Mouse (Mus musculus): ENCODE measurements around the gene Gjd3.
"Not testable (repeated sequence)": the region's sequence is repeated elsewhere in the genome, so short reads cannot be mapped to it uniquely, and the experiment has no call there.

Gene Gjd3

DNA sequence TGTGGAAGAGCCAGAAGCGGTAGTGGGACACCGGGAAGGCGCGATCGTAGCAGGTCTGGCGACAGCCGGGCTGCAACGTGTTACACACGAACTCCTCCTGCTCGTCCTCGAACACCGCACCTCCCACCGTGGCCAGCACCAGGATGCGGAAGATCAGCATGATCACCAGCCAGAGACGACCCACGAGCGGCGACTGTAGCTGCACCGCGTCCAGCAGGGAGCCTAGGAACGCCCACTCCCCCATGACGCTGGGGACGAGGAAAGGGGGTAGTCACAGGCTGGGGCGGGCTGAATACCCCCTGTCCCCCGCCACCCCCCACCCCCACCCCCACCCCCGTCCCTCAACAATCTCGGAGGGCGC lies at the start of gene Gjd3:
Gjd3 (minus strand) TSS at position 244 of the 361 bp plus-strand sequence.
- no peak for DNase-seq

DNA sequence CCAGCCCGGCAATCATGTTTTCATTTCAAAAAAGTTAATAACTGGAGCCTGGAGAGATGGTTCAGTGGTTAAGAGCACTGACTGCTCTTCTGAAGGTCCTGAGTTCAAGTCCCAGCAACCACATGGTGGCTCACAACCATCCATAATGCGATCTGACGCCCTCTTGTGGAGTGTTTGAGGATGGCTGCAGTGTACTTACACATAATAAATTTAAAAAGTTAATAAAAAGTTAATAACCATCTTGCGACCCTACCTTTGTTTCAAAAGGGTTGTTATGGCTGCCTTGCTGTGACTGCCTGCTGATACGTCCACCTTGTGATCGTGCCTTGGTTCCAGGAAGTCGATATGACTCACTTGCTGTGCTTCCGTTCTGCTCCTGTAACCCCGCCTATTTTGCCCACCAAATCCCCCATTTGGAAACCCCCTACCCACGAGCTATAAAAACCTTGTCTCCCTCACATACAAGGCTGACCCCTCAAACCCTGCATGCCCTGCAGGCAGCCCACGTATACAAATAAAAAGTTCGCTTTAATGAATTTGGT lies 44.2 kb upstream of the Gjd3 start:
- DNase-seq = no peak

DNA sequence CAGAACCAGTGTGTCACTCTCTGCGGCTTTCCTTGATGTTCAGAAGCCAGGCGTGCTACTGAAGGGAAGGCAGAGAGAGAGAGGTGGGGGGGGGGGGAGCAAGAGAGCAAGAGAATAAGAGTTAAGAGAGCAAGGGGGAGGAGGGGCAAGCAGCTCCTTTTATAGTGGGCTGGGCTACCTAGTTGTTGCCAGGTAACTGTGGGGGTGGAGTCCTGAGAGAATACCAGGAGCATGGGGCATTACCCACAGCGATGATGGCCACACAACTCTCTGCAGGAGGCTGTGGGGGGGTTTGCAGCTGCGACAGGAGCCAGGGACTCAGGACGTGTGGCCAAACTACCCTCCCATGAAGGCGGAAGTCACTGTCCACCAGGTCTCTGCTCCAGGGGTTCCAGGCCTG lies 43.1 kb upstream of the Gjd3 start:
- DNase-seq = no peak

DNA sequence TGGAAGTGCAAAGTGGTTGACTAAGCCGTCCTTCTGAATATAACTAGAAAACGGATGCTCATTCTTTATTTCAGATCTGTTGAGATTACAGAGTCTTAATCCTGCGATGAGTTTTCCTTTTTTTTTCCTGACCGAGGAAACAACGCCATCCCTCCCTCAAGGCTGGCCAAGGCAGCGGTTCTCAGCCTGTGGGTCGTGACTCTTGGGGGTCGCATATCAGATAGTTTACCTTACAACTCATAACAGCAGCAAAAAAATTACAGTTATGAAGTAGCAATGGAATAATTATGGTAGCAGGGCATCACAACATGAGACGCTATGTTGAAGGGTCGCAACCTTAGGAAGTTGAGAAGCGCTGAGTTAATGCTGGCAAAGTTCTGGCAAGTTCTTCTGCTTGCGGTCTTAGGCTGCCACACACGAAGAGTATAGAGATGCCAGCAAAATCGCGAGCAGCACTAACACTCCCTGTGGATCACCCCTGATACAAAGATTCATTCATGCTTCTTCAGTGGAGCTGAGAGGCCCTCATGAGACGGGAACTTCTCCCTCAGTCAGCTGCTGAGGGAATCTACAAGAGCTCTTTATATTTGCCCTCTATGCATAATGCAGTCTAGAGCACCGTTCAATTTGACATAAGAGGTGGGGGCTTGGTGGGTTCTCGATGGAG lies 41.8 kb upstream of the Gjd3 start:
- DNase-seq = no peak

DNA sequence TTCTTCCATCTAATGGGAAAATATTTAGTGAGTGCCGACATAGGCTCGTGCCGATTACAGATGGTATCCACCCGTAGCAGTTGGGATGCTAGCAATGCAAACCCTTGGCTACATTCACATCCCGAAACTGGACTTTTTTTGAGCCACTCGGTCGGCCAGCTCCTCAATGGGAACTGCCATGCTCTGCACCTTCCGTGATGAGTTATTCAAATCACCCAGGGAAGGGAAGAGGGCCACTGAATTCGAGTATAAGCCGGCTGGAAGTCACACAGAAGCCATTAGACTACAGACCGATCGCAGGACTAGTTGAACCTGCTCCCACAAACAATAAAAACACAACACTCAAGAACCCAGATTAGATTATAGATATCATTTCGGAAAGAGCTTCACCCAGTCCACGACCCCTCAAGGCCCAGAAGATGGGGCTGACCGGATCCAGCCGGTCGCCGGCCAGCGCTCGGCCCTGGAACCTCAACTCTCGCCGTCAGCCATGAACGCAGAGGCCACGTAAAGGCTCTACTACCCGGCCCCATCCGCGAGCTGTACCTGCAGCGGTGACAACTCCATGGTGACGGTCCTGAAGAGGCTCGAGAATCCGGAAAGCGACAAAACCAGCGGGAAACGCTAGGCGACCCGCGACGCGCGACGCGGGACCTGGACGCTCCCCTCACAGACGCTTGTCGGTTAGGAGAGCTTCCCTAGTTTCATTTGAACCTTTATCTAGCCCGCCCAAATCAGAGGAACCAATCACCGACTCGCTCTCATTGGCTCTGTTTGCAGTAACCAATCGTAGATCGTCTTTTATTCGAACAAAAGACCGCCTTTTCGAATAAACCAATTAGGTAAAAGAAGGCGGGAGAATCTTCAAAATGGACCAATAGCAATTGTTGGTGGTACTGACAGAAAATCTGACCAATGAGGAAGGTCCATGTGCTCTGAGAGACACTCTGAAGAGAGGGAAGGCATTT lies 41.0 kb upstream of the Gjd3 start, which contains the start of gene Top2a:
Top2a (minus strand) TSS at position 690 of the 968 bp plus-strand sequence.
- DNase-seq = peak; percentile 78

DNA sequence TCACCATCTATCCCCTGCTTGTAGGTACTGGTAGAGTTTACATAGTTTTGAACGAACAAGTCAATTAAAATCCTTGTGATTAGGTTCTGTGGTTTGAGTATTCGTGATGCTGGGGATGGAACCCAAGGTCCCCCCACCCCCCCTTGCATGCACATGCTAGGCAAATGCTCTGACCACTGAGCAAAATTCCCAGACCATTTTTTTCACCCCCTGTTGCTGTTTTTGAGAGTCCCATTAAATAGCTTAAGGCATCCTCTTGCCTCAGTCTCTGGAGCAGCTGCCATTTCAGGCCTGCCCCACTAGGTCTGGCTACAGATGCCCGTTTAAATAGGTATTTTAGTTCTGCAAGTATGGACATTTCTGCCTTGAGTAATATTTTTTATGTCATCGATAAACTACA lies 40.3 kb upstream of the Gjd3 start:
- no peak for DNase-seq

DNA sequence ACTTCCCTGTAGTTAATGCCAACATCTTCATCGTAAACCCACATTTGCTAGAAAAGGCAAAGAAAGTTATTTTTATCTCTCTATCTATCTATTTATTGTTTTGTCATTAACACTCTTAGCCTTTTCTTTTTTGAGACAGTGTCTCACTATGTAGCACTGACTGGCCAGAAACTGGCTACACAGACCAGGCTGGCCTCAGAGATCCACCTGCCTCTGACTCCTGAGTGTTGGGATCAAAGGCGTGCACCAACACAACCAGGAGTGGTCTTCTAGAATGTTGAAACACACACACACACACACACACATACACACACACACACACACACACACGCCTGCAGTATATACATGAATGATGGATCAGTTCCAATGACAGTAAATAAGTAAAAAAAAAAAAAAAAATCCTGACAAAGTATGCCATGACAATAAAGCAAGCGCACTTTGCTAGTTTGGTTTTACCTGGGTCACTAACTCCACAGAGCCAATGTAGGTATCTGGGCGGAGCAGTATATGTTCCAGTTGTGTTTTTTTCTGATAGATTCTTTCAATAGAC lies 39.6 kb upstream of the Gjd3 start:
- DNase-seq = no peak

DNA sequence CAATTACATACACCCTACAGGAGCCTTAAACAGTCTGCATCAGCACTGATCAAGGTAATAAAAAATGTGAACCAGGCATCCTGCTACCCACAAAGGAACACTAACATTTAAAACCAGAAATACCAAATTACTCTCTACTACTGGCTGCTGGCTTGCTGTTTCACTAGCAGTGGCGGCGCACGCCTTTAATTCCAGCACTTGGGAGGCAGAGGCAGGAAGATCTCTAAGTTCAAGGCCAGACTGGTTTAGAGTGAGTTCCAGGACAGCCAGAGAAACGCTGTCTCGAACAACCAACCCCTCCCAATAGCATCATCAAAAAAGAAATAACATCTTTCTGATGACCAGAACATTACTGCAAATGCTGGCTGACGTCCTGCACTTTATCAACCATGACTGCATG lies 37.0 kb upstream of the Gjd3 start:
- no peak for DNase-seq

DNA sequence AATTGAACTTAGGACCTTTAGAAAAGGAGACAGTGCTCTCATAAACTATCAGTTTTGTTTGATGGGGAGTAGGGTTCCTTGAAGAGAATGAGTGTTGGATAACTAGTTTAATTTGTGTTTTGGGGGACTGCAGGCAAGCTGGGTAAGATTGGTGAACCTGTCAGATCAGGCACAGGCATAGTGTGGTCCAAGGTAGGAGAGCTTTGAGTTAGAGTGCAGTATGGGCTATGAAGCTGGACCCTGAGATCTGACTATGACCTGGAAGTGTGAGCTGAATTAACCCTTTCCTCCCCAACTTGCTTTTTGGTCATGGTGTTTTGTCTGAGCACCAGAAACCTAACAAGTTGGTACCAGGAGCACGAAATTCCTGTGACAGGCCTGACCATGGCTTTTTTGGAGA lies 31.0 kb upstream of the Gjd3 start:
- no peak for DNase-seq

DNA sequence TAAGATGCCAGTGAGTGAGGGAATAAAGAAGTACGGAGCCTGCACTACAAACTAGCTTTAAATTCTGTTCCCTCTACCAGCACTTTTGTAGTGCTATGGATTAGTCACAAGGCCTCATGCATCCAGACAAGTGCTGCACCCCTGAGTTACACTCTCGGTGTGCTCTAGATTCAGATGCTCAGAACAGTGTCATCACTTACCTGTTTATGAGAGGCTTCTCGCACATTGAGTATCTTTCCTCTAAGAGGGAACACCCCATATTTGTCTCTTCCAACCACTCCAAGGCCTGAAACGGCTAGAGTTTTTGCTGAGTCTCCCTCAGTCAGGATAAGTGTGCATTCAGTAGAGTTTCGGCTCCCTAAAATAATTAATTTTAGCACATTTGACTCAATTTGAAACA lies 27.9 kb upstream of the Gjd3 start:
- no peak for DNase-seq

DNA sequence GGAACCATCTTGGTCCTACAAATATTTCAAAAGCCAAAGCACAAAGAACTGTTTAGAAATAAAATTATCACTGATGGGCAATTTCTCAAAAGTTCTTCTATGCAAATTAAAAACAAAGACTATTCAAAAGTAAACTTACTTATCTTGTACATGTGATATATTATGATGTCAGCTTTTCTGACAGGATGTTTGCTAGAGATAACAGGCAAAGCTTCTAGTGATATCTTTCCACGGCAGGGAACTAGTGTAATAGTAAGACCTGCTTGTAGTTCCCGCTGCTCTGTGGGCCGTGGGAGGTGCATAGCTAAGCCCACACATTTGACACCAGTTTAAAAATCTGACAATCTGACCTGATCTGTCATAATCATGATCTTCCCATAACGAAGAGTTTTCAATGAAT lies 27.3 kb upstream of the Gjd3 start:
- DNase-seq = no peak

DNA sequence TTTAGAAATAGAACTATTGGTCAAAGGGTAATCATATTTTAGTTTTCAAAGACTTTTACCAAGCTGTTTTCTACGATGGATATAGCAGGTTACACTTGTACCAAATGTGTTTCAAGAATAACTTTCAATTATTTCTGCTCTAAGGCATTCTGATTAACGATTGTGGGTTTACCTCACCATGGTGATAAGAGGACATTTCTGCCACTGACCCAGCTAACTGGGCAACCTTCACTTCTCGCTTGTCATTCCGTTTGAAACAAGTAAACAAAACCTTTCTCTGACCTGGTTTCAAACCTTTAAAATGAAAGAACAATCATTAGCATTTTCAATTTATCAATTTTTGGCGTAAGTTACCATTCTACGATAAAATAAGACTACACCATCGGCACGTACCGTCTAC lies 24.0 kb upstream of the Gjd3 start:
- no peak for DNase-seq

DNA sequence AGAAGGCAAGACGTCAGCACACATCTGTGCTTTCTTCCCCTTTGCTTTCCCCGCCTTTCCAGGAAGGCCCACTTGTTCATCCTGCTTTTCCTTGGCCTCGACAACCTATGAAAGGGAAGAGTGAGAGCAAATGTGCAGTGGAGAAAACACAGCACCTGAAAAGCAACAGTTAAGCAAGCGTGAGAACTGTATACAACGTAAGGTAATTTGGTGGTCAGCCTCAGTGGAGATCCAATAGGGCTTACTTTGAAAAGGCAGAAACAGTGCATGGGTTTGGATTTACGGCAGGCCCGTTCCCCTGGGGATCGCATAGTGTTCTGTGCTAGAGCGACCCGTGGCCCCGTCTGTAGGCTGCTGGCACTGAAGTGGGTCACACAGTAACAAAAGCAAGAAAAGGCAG lies 16.4 kb upstream of the Gjd3 start:
- DNase-seq = no peak

DNA sequence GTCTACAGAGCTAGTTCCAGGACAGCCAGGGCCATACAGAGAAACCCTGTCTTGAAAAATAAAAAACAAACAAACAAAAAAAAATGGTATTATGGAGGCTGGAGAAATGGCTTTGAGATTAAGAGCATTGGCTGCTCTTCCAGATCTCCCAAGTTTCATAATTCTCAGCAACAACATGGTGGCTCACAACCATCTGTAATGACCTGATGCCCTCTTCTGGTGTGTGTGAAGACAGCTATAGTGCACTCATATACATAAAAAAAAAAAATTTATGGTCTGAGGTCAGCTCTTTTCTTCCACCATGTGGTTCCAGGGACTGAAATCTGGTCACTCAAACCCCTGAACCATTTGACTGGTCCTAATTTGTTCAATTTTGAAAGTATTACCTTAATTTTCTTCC lies 16.0 kb upstream of the Gjd3 start:
- no peak for DNase-seq

DNA sequence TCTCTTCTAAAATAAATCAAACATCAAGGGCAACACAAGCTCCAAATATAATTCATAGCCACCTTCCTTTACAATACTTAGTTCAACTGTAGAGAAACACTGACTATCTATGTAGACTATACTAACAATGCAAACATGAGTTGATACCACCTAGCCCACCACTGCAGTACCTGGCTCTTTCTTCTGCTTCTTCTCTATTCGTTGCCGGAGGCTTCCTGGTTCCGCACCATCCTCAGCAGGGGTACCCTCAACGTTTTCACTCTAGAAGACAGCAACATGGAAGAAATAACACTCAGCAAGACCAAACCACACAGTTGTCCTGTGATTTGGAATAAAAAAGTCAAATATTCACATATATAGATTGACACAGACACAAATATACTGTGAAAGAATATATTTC lies 14.8 kb upstream of the Gjd3 start:
- no peak for DNase-seq

DNA sequence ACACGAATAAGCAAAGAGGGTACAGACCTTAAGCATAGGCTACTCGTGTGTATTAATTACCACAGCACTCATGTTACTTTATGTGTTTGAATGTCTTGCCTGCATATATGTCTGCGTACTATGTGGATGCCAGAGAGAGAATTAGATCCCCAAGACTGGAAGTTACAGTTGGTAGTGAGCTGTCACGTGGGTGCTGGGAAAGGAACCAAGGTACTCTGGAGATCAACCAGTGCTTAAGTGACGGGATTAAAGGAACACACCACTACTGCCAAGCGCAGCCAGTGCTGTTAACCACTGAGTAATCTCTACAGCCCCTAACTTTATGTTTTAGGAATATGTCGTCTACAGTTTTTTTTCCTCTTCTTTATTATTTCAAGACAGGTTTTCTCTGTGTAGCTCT lies 13.2 kb upstream of the Gjd3 start:
- no peak for DNase-seq

DNA sequence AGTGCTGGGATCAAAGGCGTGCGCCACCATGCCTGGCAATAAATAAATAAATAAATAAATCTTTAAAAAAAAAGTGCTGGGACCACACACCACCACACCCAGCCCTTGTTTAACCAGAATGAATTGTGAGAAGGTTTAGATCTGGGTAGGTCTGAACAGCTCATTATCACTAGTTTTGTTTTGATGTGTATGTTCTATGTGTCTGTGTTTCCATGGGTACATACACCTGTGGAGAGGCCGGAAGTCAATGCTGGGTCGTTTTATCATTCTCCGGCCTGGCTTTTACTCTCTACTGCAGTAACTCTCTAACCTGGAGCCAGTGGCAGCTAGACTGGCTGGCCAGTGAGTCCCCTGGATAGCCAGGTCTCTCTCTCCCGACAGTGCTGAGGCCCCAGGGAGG lies 8.1 kb upstream of the Gjd3 start:
- DNase-seq = no peak

DNA sequence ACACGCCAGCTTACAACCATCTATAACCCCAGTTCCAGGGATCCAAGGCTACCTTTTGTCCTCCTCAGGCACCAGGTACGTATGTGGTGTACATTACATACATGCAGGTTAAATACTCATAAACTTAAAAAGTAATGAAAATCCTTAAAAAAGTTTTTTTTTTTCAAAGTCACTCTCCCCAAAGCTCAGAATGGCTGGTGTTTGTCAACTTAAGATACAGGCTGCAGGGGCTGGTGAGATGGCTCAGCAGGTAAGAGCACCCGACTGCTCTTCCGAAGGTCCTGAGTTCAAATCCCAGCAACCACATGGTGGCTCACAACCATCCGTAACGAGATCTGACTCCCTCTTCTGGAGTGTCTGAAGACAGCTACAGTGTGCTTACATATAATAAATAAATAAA lies 5.4 kb upstream of the Gjd3 start:
- DNase-seq = not testable (repeated sequence)

DNA sequence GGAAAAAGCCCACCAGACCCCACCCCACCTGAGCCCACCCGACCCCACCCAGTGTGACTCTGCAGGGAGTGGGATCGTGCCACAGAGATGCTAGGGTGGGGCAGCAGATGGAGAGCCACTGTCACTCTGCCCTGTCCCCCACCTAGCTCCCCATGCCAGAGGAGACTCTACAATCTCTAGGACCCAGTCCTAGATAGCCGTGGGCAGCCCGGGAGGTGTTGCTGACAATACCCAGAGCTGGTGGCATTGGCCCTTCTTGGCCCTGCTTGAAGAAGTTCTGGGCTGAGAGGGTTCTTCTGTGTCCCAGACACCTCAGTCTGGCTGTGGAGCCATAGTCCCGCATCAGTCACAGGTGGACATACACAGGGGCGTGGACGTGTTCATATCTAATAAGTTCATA lies 2.7 kb upstream of the Gjd3 start:
- no peak for DNase-seq

DNA sequence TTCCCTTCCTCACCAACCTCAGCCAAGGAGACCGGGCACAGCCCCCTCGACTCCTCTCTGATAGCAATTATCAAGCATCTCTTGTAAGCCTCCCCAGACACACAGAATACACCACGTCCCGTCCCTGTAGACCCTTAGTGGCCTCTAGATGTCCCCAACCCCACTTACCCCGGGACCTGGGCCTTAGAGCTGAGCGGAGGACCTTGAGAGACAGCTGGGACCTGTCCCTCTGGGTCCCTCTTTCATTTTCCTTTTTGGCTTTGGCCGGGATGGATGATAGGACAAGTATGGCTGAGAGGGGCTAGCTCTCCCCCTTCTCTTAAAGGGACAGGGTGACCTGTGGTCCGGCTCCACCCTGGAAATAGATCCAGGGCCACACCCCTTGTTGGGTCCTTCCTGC lies 735 bp upstream of the Gjd3 start:
- no peak for DNase-seq

DNA sequence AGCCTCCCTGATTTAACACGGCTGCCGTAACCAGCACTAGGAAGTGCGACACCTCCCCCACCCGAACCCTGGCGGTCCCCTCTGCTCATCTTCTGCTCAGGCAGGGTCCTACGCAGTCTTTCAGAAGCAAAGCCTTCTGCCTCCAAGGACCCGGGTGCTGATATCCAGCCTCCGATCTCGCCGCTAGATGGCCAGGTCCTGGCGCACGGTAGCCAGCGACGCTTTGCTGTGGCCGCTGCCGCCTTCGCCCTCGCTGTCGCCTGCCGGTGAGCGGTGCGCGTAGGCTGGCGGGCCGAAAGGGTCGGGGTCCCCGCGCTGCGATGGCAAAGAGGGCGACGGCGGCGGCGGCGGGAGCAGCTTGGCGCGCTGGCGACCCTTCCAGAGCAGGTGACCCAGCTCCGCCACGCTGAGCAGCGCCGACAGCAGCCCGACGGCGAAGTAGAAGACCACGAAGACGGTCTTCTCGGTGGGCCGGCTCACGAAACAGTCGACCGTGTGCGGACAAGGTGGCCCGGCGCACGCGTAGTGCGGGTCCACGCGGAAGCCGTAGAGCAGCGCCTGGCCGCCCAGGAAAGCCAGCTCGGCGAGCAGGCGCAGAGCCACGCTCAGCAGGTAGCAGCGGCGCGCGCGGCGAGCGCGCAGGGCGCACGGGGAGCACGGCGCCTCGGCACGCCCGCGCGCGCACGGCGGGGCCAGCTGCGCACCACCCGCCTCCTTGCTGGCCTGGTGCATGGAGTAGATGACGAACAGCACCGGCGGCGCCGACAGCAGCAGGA lies 631 bp downstream of the Gjd3 start:
- DNase-seq = peak; percentile 70

DNA sequence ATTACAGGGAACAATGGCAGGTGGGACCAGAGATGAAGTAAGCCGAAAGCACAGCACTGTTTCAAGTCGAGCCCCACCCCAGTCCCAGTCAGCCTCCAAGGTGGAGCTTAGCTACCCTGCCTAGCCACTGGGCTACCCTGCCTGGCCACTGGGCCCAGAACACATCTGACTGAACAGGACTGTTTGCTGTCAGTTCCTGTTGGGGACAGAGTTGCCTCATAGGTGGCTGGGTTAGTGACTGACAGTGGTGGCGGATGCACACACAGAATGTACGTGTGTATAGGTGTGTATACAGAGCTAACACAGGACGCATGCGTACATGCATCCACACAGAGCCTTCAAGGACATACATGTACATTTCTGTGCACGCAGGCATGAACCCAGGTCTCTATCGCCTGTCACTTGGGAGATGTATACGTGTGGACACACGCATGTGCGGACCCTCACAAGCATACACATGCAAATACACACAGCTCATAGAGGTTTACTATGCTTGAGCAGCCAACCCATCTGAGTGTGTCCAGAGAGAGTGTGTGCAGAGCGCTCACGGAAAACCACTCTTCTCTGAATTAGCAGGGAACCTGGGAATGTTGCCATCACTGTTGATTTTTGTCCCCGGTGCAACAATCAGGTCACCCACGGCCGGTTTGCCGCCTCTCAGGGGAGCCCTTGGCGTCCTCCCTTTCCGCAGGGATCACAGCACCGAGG lies 1.4 kb downstream of the Gjd3 start:
- no peak for DNase-seq
